Mouse (Mus musculus): ENCODE measurements at regions not wholly inside any gene's neighbourhood (a gene's known extent, or its start where the extent isn't known, plus 50 kb on each side); places are given as distances from the start of the nearest gene placed in this dataset.

GRCm38 (mm10) chr2:173458861-173459260, 63.5 kb upstream of the 1700021F07Rik start:
- WGBS = 80% methylated on average over 12 of the region's 12 CpGs
- no peak for ATAC-seq (ENCODE audit: insufficient read depth, low FRiP score)
- no peak overlapping the region for H3K4me2 ChIP-seq (ENCODE audit: low read depth, low read length)

GRCm38 (mm10) chr2:173463313-173463712, 59.1 kb upstream of the 1700021F07Rik start:
- Histone ChIP-seq H3K36me3 (ENCODE audit: control insufficient read depth, insufficient read depth, low read length) (no peaks in the 10 kb centered on the region), H3K9me3 (replicated peaks; ENCODE audit: control insufficient read depth, low read length) (no peaks in the 10 kb centered on the region; the same call in 1 of the 2 replicates), H3K27me3 (ENCODE audit: control insufficient read depth, insufficient read depth, low read length) (no peaks in the 10 kb centered on the region), H3K4me3 (replicated peaks; ENCODE audit: low read length) (no peak overlapping the region), H3K4me1 (ENCODE audit: control insufficient read depth, insufficient read depth, low read length) (no peaks in the 10 kb centered on the region), H3K27ac (ENCODE audit: low read length) (no peak overlapping the region), H3K9ac (ENCODE audit: low read length) (no peak overlapping the region), H3K4me2 (ENCODE audit: low read depth, low read length) (no peak overlapping the region)
- no peak for ATAC-seq (ENCODE audit: insufficient read depth, low FRiP score)
- WGBS = 90% methylated on average over 9 of the region's 9 CpGs

More at GRCm38 (mm10) chr2:173458861-173459260, 63.5 kb upstream of the 1700021F07Rik start:
- peaks cover 5% of the 10 kb centered on the region; the same call in 1 of the 2 replicates for H3K9me3 ChIP-seq (replicated peaks; ENCODE audit: control insufficient read depth, low read length)
- no peaks in the 10 kb centered on the region for H3K27me3 ChIP-seq (ENCODE audit: control insufficient read depth, insufficient read depth, low read length)
- no peak overlapping the region for H3K4me3 ChIP-seq (replicated peaks; ENCODE audit: low read length)
- H3K27ac ChIP-seq (ENCODE audit: low read length) = no peak overlapping the region
- H3K4me1 ChIP-seq (ENCODE audit: control insufficient read depth, insufficient read depth, low read length) = no peaks in the 10 kb centered on the region
- H3K9ac ChIP-seq (ENCODE audit: low read length) = no peak overlapping the region
- H3K36me3 ChIP-seq (ENCODE audit: control insufficient read depth, insufficient read depth, low read length) = no peaks in the 10 kb centered on the region

DNA sequence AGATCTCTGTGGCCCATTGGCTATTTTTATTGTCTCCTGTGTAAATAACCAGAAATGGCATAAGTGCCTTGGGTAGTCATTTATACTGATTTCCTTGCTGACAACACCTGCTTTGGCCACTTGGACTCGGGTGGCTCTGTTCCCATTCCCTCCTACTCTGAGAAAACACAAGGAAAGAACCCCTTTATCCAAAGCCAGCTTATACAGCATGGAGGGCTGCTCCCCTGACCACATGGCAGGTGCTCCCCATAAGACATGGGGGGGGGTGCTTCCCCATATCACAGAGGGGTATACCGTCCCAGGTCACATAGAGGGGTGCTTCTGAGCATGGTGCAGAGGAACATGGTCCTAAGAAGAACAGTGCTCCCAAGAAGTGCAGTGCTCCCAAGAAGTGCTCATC, 57.8 kb upstream of the 1700021F07Rik start:
- Histone ChIP-seq H3K4me3 (replicated peaks; ENCODE audit: low read length) (no peak overlapping the region), H3K9me3 (replicated peaks; ENCODE audit: control insufficient read depth, low read length) (no peaks in the 10 kb centered on the region; the same call in 1 of the 2 replicates), H3K36me3 (ENCODE audit: control insufficient read depth, insufficient read depth, low read length) (no peaks in the 10 kb centered on the region), H3K4me2 (ENCODE audit: low read depth, low read length) (no peak overlapping the region), H3K9ac (ENCODE audit: low read length) (no peak overlapping the region), H3K27ac (ENCODE audit: low read length) (no peak overlapping the region), H3K27me3 (ENCODE audit: control insufficient read depth, insufficient read depth, low read length) (no peaks in the 10 kb centered on the region), H3K4me1 (ENCODE audit: control insufficient read depth, insufficient read depth, low read length) (no peaks in the 10 kb centered on the region)
- ATAC-seq (ENCODE audit: insufficient read depth, low FRiP score) = no peak
- WGBS = 86% methylated on average over 2 of the region's 2 CpGs

DNA sequence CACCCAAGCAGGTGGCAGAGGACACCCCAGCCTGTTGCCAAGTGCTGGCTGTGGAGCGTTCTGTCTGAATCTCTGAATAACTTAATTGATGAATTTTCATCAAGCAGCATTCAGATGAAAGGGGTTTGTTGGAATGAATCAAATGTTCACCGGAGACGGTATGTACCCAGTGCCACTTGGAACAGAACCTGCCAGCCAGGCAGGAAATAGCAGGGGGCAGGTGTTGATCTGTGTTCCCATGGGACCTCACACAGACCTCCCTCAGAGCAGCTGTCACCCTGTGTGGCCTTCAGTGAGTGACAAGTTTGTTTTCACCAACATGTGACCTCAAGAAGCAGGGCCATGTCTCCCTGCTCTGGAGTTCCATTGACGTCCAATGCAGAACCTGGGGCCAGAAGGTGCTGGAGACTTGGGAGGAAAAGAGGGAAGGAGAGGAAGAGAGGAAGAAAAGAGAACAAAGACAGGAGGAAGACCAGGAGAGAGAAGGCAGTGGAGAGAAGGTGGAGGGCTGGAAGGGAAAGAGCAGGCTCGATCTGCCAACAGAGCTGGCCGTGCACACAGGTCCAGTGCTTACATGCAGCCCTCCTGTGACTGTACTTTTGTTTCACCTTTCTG, 57.3 kb upstream of the 1700021F07Rik start:
- Histone ChIP-seq H3K4me1 (ENCODE audit: control insufficient read depth, insufficient read depth, low read length) (no peaks in the 10 kb centered on the region), H3K27ac (ENCODE audit: low read length) (no peak overlapping the region), H3K4me3 (replicated peaks; ENCODE audit: low read length) (no peak overlapping the region), H3K27me3 (ENCODE audit: control insufficient read depth, insufficient read depth, low read length) (no peaks in the 10 kb centered on the region), H3K4me2 (ENCODE audit: low read depth, low read length) (no peak overlapping the region), H3K36me3 (ENCODE audit: control insufficient read depth, insufficient read depth, low read length) (no peaks in the 10 kb centered on the region), H3K9ac (ENCODE audit: low read length) (no peak overlapping the region), H3K9me3 (replicated peaks; ENCODE audit: control insufficient read depth, low read length) (no peaks in the 10 kb centered on the region; the same call in 1 of the 2 replicates)
- WGBS = 66% methylated on average over 6 of the region's 6 CpGs
- ATAC-seq (ENCODE audit: insufficient read depth, low FRiP score) = no peak

- H3K4me2 ChIP-seq (ENCODE audit: low read depth, low read length) = no peak overlapping the region
- H3K9ac ChIP-seq (ENCODE audit: low read length) = no peak overlapping the region
- no peak overlapping the region for H3K4me3 ChIP-seq (replicated peaks; ENCODE audit: low read length)
- 93% methylated on average over 3 of the region's 3 CpGs for WGBS
- ATAC-seq (ENCODE audit: insufficient read depth, low FRiP score) = no peak
- no peaks in the 10 kb centered on the region for H3K9me3 ChIP-seq (replicated peaks; ENCODE audit: control insufficient read depth, low read length)
- no peaks in the 10 kb centered on the region for H3K27me3 ChIP-seq (ENCODE audit: control insufficient read depth, insufficient read depth, low read length)
- no peak overlapping the region for H3K27ac ChIP-seq (ENCODE audit: low read length)
- no peaks in the 10 kb centered on the region for H3K36me3 ChIP-seq (ENCODE audit: control insufficient read depth, insufficient read depth, low read length)
- H3K4me1 ChIP-seq (ENCODE audit: control insufficient read depth, insufficient read depth, low read length) = no peaks in the 10 kb centered on the region
These were observed 54.2 kb upstream of the 1700021F07Rik start for GRCm38 (mm10) chr2:173468136-173468535.

GRCm38 (mm10) chr2:173469756-173470155, 52.6 kb upstream of the 1700021F07Rik start:
- 68% methylated on average over 7 of the region's 7 CpGs for WGBS
- Histone ChIP-seq H3K4me2 (ENCODE audit: low read depth, low read length) (no peak overlapping the region), H3K4me3 (replicated peaks; ENCODE audit: low read length) (no peak overlapping the region), H3K9me3 (replicated peaks; ENCODE audit: control insufficient read depth, low read length) (no peaks in the 10 kb centered on the region), H3K4me1 (ENCODE audit: control insufficient read depth, insufficient read depth, low read length) (no peaks in the 10 kb centered on the region), H3K9ac (ENCODE audit: low read length) (no peak overlapping the region), H3K27me3 (ENCODE audit: control insufficient read depth, insufficient read depth, low read length) (no peaks in the 10 kb centered on the region), H3K36me3 (ENCODE audit: control insufficient read depth, insufficient read depth, low read length) (no peaks in the 10 kb centered on the region), H3K27ac (ENCODE audit: low read length) (no peak overlapping the region)
- no peak for ATAC-seq (ENCODE audit: insufficient read depth, low FRiP score)

All from stomach, embryonic 16.5 days (tissue).